Mouse (Mus musculus) thymus, adult 2 months (tissue): ENCODE results near the gene Gtdc1.

ENCODE experiments used
- CTCF ChIP-seq: fragments of 200-500 bp; IDR thresholded peaks from 2 replicates; pipeline ENCODE4 v1.5.1; 2012; ENCODE audit warnings: mild to moderate bottlenecking, control low read depth, low read length, moderate library complexity, borderline replicate concordance; ENCODE audit not compliant: control insufficient read depth, poor library complexity, insufficient read depth; ENCODE audit errors: extremely low read depth
- POLR2A ChIP-seq: fragments of 200-500 bp; IDR thresholded peaks from 2 replicates; pipeline ENCODE4 v1.6.1; 2012; ENCODE audit warnings: mild to moderate bottlenecking, low read length, control low read depth, moderate library complexity; ENCODE audit not compliant: control insufficient read depth, poor library complexity, insufficient read depth; ENCODE audit errors: extremely low read depth

DNA sequence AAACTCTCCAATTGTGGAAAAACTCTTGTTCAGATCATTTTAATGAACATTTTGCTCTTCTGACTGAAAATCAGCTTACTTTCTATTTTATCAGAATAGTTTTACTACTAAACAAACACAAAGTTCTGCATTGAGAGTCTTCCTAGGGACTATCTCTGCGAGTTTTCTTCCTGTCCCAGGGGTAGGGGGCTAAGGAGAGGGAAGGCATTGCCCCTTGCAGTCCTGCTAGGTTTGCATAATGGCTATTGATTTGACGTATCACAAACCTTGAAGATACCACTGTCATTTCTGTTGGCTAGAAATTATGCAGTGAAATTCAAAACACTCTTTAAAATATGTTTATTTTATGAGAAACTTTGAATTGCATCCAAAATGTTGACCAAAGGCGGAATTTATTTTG lies 355.6 kb downstream of the Gtdc1 start:
- TF ChIP-seq POLR2A (no peak), CTCF (no peak)
